Mouse (Mus musculus) neutrophil, adult 5-6 weeks (primary cell): ENCODE measurements around the gene Pcdh15. TPM values are rescaled to one million over a fixed set of nuclear protein-coding genes. Genes with fewer than 3 reads are reported as not detected.

Source experiments
- ATAC-seq: fragments of 151-379, 151-347 bp; 2 replicates; pipeline ENCODE4 v1.8.0; 2017; ENCODE audit warnings: mild to moderate bottlenecking, moderate TSS enrichment; ENCODE audit not compliant: insufficient number of reproducible peaks, poor library complexity, low FRiP score, severe bottlenecking; ENCODE audit errors: extremely low read depth
- total RNA-seq: library from RNA; stranded (forward); fragments of 200-1000 nt; gene quantifications from 2 replicates; pipeline ENCODE4 v1.2.3, GENCODE M21; 2017

The Pcdh15 gene
- total RNA-seq, 1 experiment from 2014 or later, result not detected

- ATAC-seq, result no peak
Observed at GRCm38 (mm10) chr10:73749021-73749420, 649.9 kb downstream of the Pcdh15 start.

- no peak for ATAC-seq
Observed at GRCm38 (mm10) chr10:73753876-73754275, 654.7 kb downstream of the Pcdh15 start.

GRCm38 (mm10) chr10:73782945-73783344 lies 683.8 kb downstream of the Pcdh15 start:
- ATAC-seq, result no peak

GRCm38 (mm10) chr10:73788163-73788562 lies 689.0 kb downstream of the Pcdh15 start:
- ATAC-seq, result no peak

- no peak for ATAC-seq
Observed at GRCm38 (mm10) chr10:73805069-73805468, 705.9 kb downstream of the Pcdh15 start.

- no peak for ATAC-seq
Observed at GRCm38 (mm10) chr10:73812311-73812710, 713.2 kb downstream of the Pcdh15 start.

- no peak for ATAC-seq
Observed at GRCm38 (mm10) chr10:73821657-73822583, 722.8 kb downstream of the Pcdh15 start.

GRCm38 (mm10) chr10:73823214-73823613 lies 724.1 kb downstream of the Pcdh15 start:
- no peak for ATAC-seq

GRCm38 (mm10) chr10:73826354-73826753 lies 727.2 kb downstream of the Pcdh15 start:
- ATAC-seq, result no peak

GRCm38 (mm10) chr10:73828781-73829180 lies 729.6 kb downstream of the Pcdh15 start:
- no peak for ATAC-seq

- no peak for ATAC-seq
Observed at GRCm38 (mm10) chr10:73844998-73845397, 745.9 kb downstream of the Pcdh15 start.

GRCm38 (mm10) chr10:73862181-73862580 lies 763.0 kb downstream of the Pcdh15 start:
- ATAC-seq, result no peak

- ATAC-seq, result no peak
Observed at GRCm38 (mm10) chr10:73878055-73878728, 779.0 kb downstream of the Pcdh15 start.

GRCm38 (mm10) chr10:73878729-73879067 lies 779.6 kb downstream of the Pcdh15 start:
- no peak for ATAC-seq

- no peak for ATAC-seq
Observed at GRCm38 (mm10) chr10:73887771-73888170, 788.6 kb downstream of the Pcdh15 start.

- no peak for ATAC-seq
Observed at GRCm38 (mm10) chr10:73892251-73892650, 793.1 kb downstream of the Pcdh15 start.

- ATAC-seq, result no peak
Observed at GRCm38 (mm10) chr10:73896086-73896607, 797.0 kb downstream of the Pcdh15 start.

GRCm38 (mm10) chr10:73899165-73899564 lies 800.0 kb downstream of the Pcdh15 start:
- ATAC-seq, result no peak

GRCm38 (mm10) chr10:73907626-73908025 lies 808.5 kb downstream of the Pcdh15 start:
- ATAC-seq, result no peak

- no peak for ATAC-seq
Observed at GRCm38 (mm10) chr10:73908568-73908967, 809.4 kb downstream of the Pcdh15 start.
